Mouse (Mus musculus) ES-Bruce4 (cell line): ENCODE data around the gene Hipk2.

Experiments used
- CTCF ChIP-seq: IDR thresholded peaks from one replicate; pipeline ENCODE4 v1.8.1; 2011; ENCODE audit warnings: low read depth, low read length
- POLR2A ChIP-seq: IDR thresholded peaks from one replicate; pipeline ENCODE4 v1.8.1; 2011; ENCODE audit warnings: low read length; ENCODE audit not compliant: insufficient read depth

DNA sequence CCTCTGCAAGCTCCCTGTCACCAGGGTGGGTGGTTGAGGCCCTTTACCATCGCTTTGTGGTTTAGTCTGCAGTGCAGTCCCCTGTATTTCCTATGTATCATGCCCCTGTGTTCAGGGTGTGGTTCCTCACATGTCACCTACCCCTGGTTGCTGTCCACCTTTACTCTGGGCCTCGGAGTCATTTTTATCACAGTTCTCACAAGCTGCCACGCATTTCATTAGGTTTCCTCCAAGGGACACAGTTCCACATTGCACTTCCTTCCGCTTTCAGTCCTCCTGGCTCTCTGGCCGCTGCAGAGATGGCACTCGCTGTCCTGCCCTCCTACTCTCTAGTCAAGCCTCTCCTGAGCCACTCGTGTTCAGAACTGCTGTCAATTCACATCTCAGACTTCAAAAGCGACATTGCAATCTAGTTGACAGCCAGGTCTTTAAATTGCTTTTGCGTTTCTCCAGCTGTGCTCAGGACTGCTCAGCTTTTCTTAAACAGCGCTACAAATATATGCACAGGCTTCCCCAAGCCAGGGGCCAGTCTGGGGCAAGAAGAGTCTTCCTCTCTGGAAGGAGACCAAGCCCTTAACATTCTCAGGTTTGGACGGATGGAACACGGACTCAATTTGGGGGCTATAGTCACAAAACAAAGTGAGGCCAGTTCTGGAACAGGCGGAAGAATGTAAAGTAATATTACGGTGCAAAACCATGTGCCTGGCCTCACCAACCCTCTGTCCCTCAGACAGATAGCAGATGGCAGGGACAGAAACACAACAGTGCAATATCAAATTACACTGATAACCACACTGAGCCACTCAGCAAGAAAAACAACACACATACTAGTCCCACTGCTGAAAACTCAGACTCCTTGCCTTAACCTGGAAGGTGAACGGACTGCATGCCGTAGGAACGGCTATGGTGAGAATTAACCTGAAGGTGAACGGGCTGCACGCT lies 161.7 kb downstream of the Hipk2 start:
- TF ChIP-seq CTCF = no peak
- no peak for TF ChIP-seq POLR2A
